Comparison of ENCODE assay signal across 22 mouse cellular contexts in genomic region chr11:116337000-116337399, GRCm38 (mm10). TPM values are rescaled to one million over a fixed set of nuclear protein-coding genes. Genes with fewer than 3 reads are reported as not detected.
DNase-seq lines count a peak whose midpoint lies in the region; ATAC-seq and TF ChIP-seq lines count a peak whose summit lies in the region.
"Had no signal": no experiment of that assay in that cellular context is flagged by ENCODE, and none has a peak within 500 bp of the region (broad histone marks: within the 10 kb centered on the region; RNA-seq: fewer than 3 reads in every experiment).

No protein-coding gene starts in this region.

- TF ChIP-seq CTCF in forebrain, postnatal 0 days (IDR thresholded peaks at IDR 0.05; ENCODE audit: low read depth) = no peak

- no peak for DNase-seq in forebrain, embryonic 11.5 days (ENCODE audit: low spot score)
- DNase-seq in forebrain, postnatal 0 days = no peak
- no peak for DNase-seq in kidney, adult 18-20 months
- DNase-seq in neural tube, embryonic 10.5 days (ENCODE audit: extremely low spot score, low spot score) = no peak
- DNase-seq in cerebellum, adult 9-10 months = no peak
- DNase-seq: cerebellum, postnatal 25 days; gastrocnemius, postnatal 10 days; liver; lung, adult 18-20 months had no signal

- ATAC-seq in forebrain, embryonic 11.5 days (replicated peaks; ENCODE audit: low FRiP score) = no peak
- ATAC-seq in forebrain, postnatal 0 days = no peak
- no peak for ATAC-seq in kidney, embryonic 16.5 days (ENCODE audit: low FRiP score, low TSS enrichment)
- no peak for ATAC-seq in neural tube, embryonic 12.5 days (ENCODE audit: low FRiP score, low read depth)
- ATAC-seq in limb, embryonic 13.5 days (ENCODE audit: low FRiP score, low read depth) = no peak
- ATAC-seq: Patski had no signal

- H3K27ac ChIP-seq in forebrain, embryonic 11.5 days (ENCODE audit: low read depth, low read length) = no peak overlapping the region
- no peak overlapping the region for H3K27ac ChIP-seq in forebrain, postnatal 0 days (ENCODE audit: low read depth, low read length)
- H3K27ac ChIP-seq in kidney, embryonic 16.5 days (ENCODE audit: low read length) = peak overlapping the region; percentile 23; the same call in 1 of the 2 replicates
- H3K27ac ChIP-seq in neural tube, embryonic 12.5 days = no peak overlapping the region
- no peak overlapping the region for H3K27ac ChIP-seq in limb, embryonic 13.5 days
- H3K27ac ChIP-seq: embryonic facial prominence, embryonic 12.5 days; heart, embryonic 10.5 days; hindbrain, embryonic 12.5 days; stomach, postnatal 0 days had no signal

- H3K9ac ChIP-seq in forebrain, embryonic 11.5 days (ENCODE audit: low read length) = peak overlapping the region; percentile 24; the same call in 1 of the 2 replicates
- H3K9ac ChIP-seq in forebrain, postnatal 0 days = no peak overlapping the region
- peak overlapping the region; percentile 29 for H3K9ac ChIP-seq in kidney, embryonic 16.5 days (replicated peaks; ENCODE audit: low read length)
- peak overlapping the region; percentile 0; the same call in 1 of the 2 replicates for H3K9ac ChIP-seq in neural tube, embryonic 12.5 days
- peak overlapping the region; percentile 39; the same call in 1 of the 2 replicates for H3K9ac ChIP-seq in limb, embryonic 13.5 days
- H3K9ac ChIP-seq: hindbrain, embryonic 12.5 days had no signal

- no peaks in the 10 kb centered on the region for H3K36me3 ChIP-seq in forebrain, embryonic 11.5 days (ENCODE audit: control insufficient read depth, insufficient read depth, low read length)
- peaks cover 21% of the 10 kb centered on the region for H3K36me3 ChIP-seq in forebrain, postnatal 0 days (ENCODE audit: insufficient read depth)
- no peaks in the 10 kb centered on the region for H3K36me3 ChIP-seq in kidney, embryonic 16.5 days (ENCODE audit: insufficient read depth, low read length)
- peaks cover 20% of the 10 kb centered on the region for H3K36me3 ChIP-seq in neural tube, embryonic 12.5 days
- peaks cover 20% of the 10 kb centered on the region for H3K36me3 ChIP-seq in limb, embryonic 13.5 days
- H3K36me3 ChIP-seq: heart, embryonic 10.5 days had no signal

- WGBS in forebrain, embryonic 11.5 days = 66% methylated on average over 12 of the region's 12 CpGs
- 58% methylated on average over 12 of the region's 12 CpGs for WGBS in forebrain, postnatal 0 days
- 34% methylated on average over 12 of the region's 12 CpGs for WGBS in kidney, embryonic 16.5 days
- WGBS in neural tube, embryonic 12.5 days = 55% methylated on average over 12 of the region's 12 CpGs
- WGBS in limb, embryonic 13.5 days = 32% methylated on average over 12 of the region's 12 CpGs

- peaks cover 14% of the 10 kb centered on the region for H3K27me3 ChIP-seq in forebrain, embryonic 11.5 days (ENCODE audit: control insufficient read depth, insufficient read depth, low read length)
- H3K27me3 ChIP-seq in forebrain, postnatal 0 days (ENCODE audit: insufficient read depth, low read length) = peaks cover 5% of the 10 kb centered on the region; the same call in 1 of the 2 replicates
- H3K27me3 ChIP-seq in kidney, embryonic 16.5 days (ENCODE audit: insufficient read depth, low read length) = peaks cover 18% of the 10 kb centered on the region
- peaks cover 21% of the 10 kb centered on the region for H3K27me3 ChIP-seq in neural tube, embryonic 12.5 days (replicated peaks)
- peaks cover 34% of the 10 kb centered on the region for H3K27me3 ChIP-seq in limb, embryonic 13.5 days
- H3K27me3 ChIP-seq: Patski had no signal

- no peaks in the 10 kb centered on the region for H3K9me3 ChIP-seq in forebrain, embryonic 11.5 days (ENCODE audit: control insufficient read depth, low read length)
- no peaks in the 10 kb centered on the region for H3K9me3 ChIP-seq in forebrain, postnatal 0 days (ENCODE audit: low read length)
- no peaks in the 10 kb centered on the region for H3K9me3 ChIP-seq in kidney, embryonic 16.5 days (ENCODE audit: low read length)
- H3K9me3 ChIP-seq in neural tube, embryonic 12.5 days = no peaks in the 10 kb centered on the region
- no peaks in the 10 kb centered on the region for H3K9me3 ChIP-seq in limb, embryonic 13.5 days
- H3K9me3 ChIP-seq: embryonic facial prominence, embryonic 12.5 days; heart, embryonic 10.5 days; hindbrain, embryonic 12.5 days had no signal

- no peak overlapping the region for H3K4me3 ChIP-seq in forebrain, embryonic 11.5 days (ENCODE audit: low read depth, low read length)
- H3K4me3 ChIP-seq in forebrain, postnatal 0 days (ENCODE audit: low read depth, low read length) = no peak overlapping the region
- no peak overlapping the region for H3K4me3 ChIP-seq in kidney, embryonic 16.5 days (ENCODE audit: low read length)
- H3K4me3 ChIP-seq in neural tube, embryonic 12.5 days = no peak overlapping the region
- H3K4me3 ChIP-seq in limb, embryonic 13.5 days = no peak overlapping the region
- H3K4me3 ChIP-seq: embryonic facial prominence, embryonic 12.5 days; heart, embryonic 10.5 days; hindbrain, embryonic 12.5 days had no signal

- H3K4me2 ChIP-seq in forebrain, embryonic 11.5 days (ENCODE audit: low read depth, low read length, severe bottlenecking) = no peak overlapping the region
- no peak overlapping the region for H3K4me2 ChIP-seq in forebrain, postnatal 0 days (ENCODE audit: low read depth)
- no peak overlapping the region for H3K4me2 ChIP-seq in kidney, embryonic 16.5 days (replicated peaks; ENCODE audit: low read depth, low read length)
- no peak overlapping the region for H3K4me2 ChIP-seq in neural tube, embryonic 12.5 days (replicated peaks)
- H3K4me2 ChIP-seq in limb, embryonic 13.5 days (replicated peaks) = peak overlapping the region; percentile 16

- peaks cover 34% of the 10 kb centered on the region for H3K4me1 ChIP-seq in forebrain, embryonic 11.5 days (replicated peaks; ENCODE audit: control insufficient read depth, insufficient read depth, low read length)
- H3K4me1 ChIP-seq in forebrain, postnatal 0 days (ENCODE audit: insufficient read depth) = peaks cover 11% of the 10 kb centered on the region
- peaks cover 73% of the 10 kb centered on the region for H3K4me1 ChIP-seq in kidney, embryonic 16.5 days (ENCODE audit: insufficient read depth, low read length)
- H3K4me1 ChIP-seq in neural tube, embryonic 12.5 days = peaks cover 49% of the 10 kb centered on the region
- H3K4me1 ChIP-seq in limb, embryonic 13.5 days = peaks cover 46% of the 10 kb centered on the region

RNA-seq across cellular contexts. Expression of gene Foxj1, which starts 1.8 kb away (rescaled TPM):
- 5.3 and 6.8 TPM in 2 replicates for polyA plus RNA-seq in forebrain, embryonic 11.5 days (2014; fragmentation: Nextera tagmentation; extraction: Ambion mirVana)
- total RNA-seq in forebrain, postnatal 0 days (2014; rRNA removed) = 24.8 and 37.6 TPM in 2 replicates
- polyA plus RNA-seq in forebrain, postnatal 0 days (2015; fragmentation: Nextera tagmentation; extraction: Ambion mirVana) = 15.7 and 19.9 TPM in 2 replicates
- polyA plus RNA-seq in kidney, embryonic 16.5 days (2015; fragmentation: Nextera tagmentation; extraction: Ambion mirVana) = 2.7 and 3.5 TPM in 2 replicates
- polyA plus RNA-seq in neural tube, embryonic 12.5 days (2016; fragmentation: Nextera tagmentation; extraction: Ambion mirVana) = 7.1 and 7.3 TPM in 2 replicates
- polyA plus RNA-seq in limb, embryonic 13.5 days (2015; fragmentation: Nextera tagmentation; extraction: Ambion mirVana) = 0.25 and 0.37 TPM in 2 replicates
- total RNA-seq: megakaryocyte progenitor cell, adult 5-6 weeks had no signal

RNA-seq across cellular contexts. Expression of gene Exoc7, which starts 30.0 kb away (rescaled TPM):
- 67.8 and 71.1 TPM in 2 replicates for polyA plus RNA-seq in forebrain, embryonic 11.5 days (2014; fragmentation: Nextera tagmentation; extraction: Ambion mirVana)
- 91.9 and 103 TPM in 2 replicates for total RNA-seq in forebrain, postnatal 0 days (2014; rRNA removed)
- 133 and 144 TPM in 2 replicates for polyA plus RNA-seq in forebrain, postnatal 0 days (2015; fragmentation: Nextera tagmentation; extraction: Ambion mirVana)
- polyA plus RNA-seq in kidney, embryonic 16.5 days (2015; fragmentation: Nextera tagmentation; extraction: Ambion mirVana) = 71.5 and 72.5 TPM in 2 replicates
- 75.5 and 89.3 TPM in 2 replicates for polyA plus RNA-seq in neural tube, embryonic 12.5 days (2016; fragmentation: Nextera tagmentation; extraction: Ambion mirVana)
- 76.5 and 80.2 TPM in 2 replicates for polyA plus RNA-seq in limb, embryonic 13.5 days (2015; fragmentation: Nextera tagmentation; extraction: Ambion mirVana)

RNA-seq across cellular contexts. Expression of gene Galr2, which starts 56.3 kb away (rescaled TPM):
- 0.27 TPM in 1 of 2 replicates, not detected in the other for polyA plus RNA-seq in forebrain, embryonic 11.5 days (2014; fragmentation: Nextera tagmentation; extraction: Ambion mirVana)
- total RNA-seq in forebrain, postnatal 0 days (2014; rRNA removed) = not detected in 2 replicates
- 0.20 and 0.36 TPM in 2 replicates for polyA plus RNA-seq in forebrain, postnatal 0 days (2015; fragmentation: Nextera tagmentation; extraction: Ambion mirVana)
- polyA plus RNA-seq in kidney, embryonic 16.5 days (2015; fragmentation: Nextera tagmentation; extraction: Ambion mirVana) = 0.14 and 0.19 TPM in 2 replicates
- polyA plus RNA-seq in neural tube, embryonic 12.5 days (2016; fragmentation: Nextera tagmentation; extraction: Ambion mirVana) = 1.4 and 2.0 TPM in 2 replicates
- polyA plus RNA-seq in limb, embryonic 13.5 days (2015; fragmentation: Nextera tagmentation; extraction: Ambion mirVana) = 0.18 and 0.27 TPM in 2 replicates
- total RNA-seq: layer of hippocampus, adult 8-10 months; left cerebral cortex, adult 8-10 months; megakaryocyte progenitor cell, adult 5-6 weeks had no signal
- polyA plus RNA-seq: kidney, embryonic 14.5 days; spleen, adult 2 months had no signal
